Mouse (Mus musculus) lung, embryonic 15.5 days (tissue): Measurements from ENCODE around the gene Rtn1. TPM values are rescaled to one million over a fixed set of nuclear protein-coding genes. Genes with fewer than 3 reads are reported as not detected.

ENCODE experiments used
- ATAC-seq: fragments of 200-750 bp; cut with Nextera tagmentation; 2 replicates; pipeline ENCODE4 v1.8.0; 2017; ENCODE audit warnings: moderate number of reproducible peaks, borderline replicate concordance; ENCODE audit not compliant: low FRiP score, low TSS enrichment; ENCODE audit errors: extremely low read depth
- H3K27ac ChIP-seq: fragments of 300-500 bp; sonication (generic); 2 replicates; pipeline ENCODE4 v1.5.1; 2015; ENCODE audit warnings: moderate library complexity, mild to moderate bottlenecking, inconsistent platforms
- H3K27me3 ChIP-seq: fragments of 300-500 bp; sonication (generic); 2 replicates; pipeline ENCODE4 v1.6.1; 2015; ENCODE audit warnings: inconsistent platforms
- H3K36me3 ChIP-seq: fragments of 300-500 bp; sonication (generic); 2 replicates; pipeline ENCODE4 v1.6.1; 2015; ENCODE audit warnings: inconsistent platforms
- H3K4me1 ChIP-seq: fragments of 300-500 bp; sonication (generic); 2 replicates; pipeline ENCODE4 v1.6.1; 2015; ENCODE audit warnings: inconsistent platforms
- H3K4me2 ChIP-seq: fragments of 300-500 bp; sonication (generic); 2 replicates; pipeline ENCODE4 v1.6.1; 2015; ENCODE audit warnings: inconsistent platforms, mild to moderate bottlenecking, moderate library complexity
- H3K4me3 ChIP-seq: fragments of 300-500 bp; sonication (generic); 2 replicates; pipeline ENCODE4 v1.5.1; 2015; ENCODE audit warnings: mild to moderate bottlenecking, inconsistent platforms
- H3K9ac ChIP-seq: fragments of 300-500 bp; sonication (generic); 2 replicates; pipeline ENCODE4 v1.6.1; 2015; ENCODE audit warnings: inconsistent platforms
- H3K9me3 ChIP-seq: fragments of 300-500 bp; sonication (generic); 2 replicates; pipeline ENCODE4 v1.6.1; 2016; ENCODE audit warnings: inconsistent platforms
- WGBS: fragments of 180-500 bp; shearing (Covaris S2); methylation state at CpG from one replicate; pipeline ENCODE4 v1.1.7; 2015; 5-methylcytosine and 5-hydroxymethylcytosine counted together
- polyA plus RNA-seq: library from polyadenylated mRNA; unstranded; fragments of >200 nt; fragmentation: Nextera tagmentation; extraction: Ambion mirVana; gene quantifications from 2 replicates; pipeline ENCODE4 v1.2.1, GENCODE M21; 2015

The Rtn1 gene
- 10.5 and 16.5 TPM in 2 replicates for polyA plus RNA-seq

GRCm38 (mm10) chr12:72408954-72409353 lies at the start of gene Rtn1:
Gene Rtn1, minus strand, starts transcription at chr12:72409054.
- peak within 1 kb of the TSS; percentile 37; the same call in 1 of the 2 replicates for H3K9ac ChIP-seq
- no peaks in the 10 kb centered on the region for H3K9me3 ChIP-seq
- peaks cover 27% of the 10 kb centered on the region for H3K27me3 ChIP-seq
- 0 out of 2 replicates have a peak, but pooled peaks cover 6% of the 10 kb centered on the region for H3K4me1 ChIP-seq
- no peaks in the 10 kb centered on the region for H3K36me3 ChIP-seq
- WGBS: 32% methylated on average over 6 of the region's 6 CpGs
- no peak within 1 kb of the TSS for H3K27ac ChIP-seq
- H3K4me3 ChIP-seq: peak within 1 kb of the TSS; percentile 55
- no peak for ATAC-seq
- H3K4me2 ChIP-seq: peak within 1 kb of the TSS; percentile 95

GRCm38 (mm10) chr12:72453941-72454340 lies 45.1 kb upstream of the Rtn1 start:
- no peak for ATAC-seq
- 56% methylated on average over 17 of the region's 17 CpGs for WGBS
- Histone ChIP-seq H3K9me3 (no peaks in the 10 kb centered on the region), H3K4me2 (no peak overlapping the region), H3K27me3 (no peaks in the 10 kb centered on the region), H3K27ac (no peak overlapping the region), H3K9ac (no peak overlapping the region), H3K36me3 (no peaks in the 10 kb centered on the region), H3K4me1 (no peaks in the 10 kb centered on the region), H3K4me3 (no peak overlapping the region)

- peak; percentile 87 for ATAC-seq
- no peaks in the 10 kb centered on the region for H3K27me3 ChIP-seq
- H3K4me2 ChIP-seq: peak within 1 kb of the TSS; percentile 90
- peaks cover 17% of the 10 kb centered on the region for H3K4me1 ChIP-seq
- peak within 1 kb of the TSS; percentile 44 for H3K4me3 ChIP-seq
- peak within 1 kb of the TSS; percentile 38 for H3K9ac ChIP-seq
- H3K27ac ChIP-seq: no peak within 1 kb of the TSS
- no peaks in the 10 kb centered on the region for H3K9me3 ChIP-seq
- H3K36me3 ChIP-seq: no peaks in the 10 kb centered on the region
- 1% methylated on average over 31 of the region's 31 CpGs for WGBS
These were observed 33.2 kb upstream of the Rtn1 start, which contains the start of gene Lrrc9 for GRCm38 (mm10) chr12:72441839-72442576. Gene Lrrc9, plus strand, starts transcription at chr12:72441866.

DNA sequence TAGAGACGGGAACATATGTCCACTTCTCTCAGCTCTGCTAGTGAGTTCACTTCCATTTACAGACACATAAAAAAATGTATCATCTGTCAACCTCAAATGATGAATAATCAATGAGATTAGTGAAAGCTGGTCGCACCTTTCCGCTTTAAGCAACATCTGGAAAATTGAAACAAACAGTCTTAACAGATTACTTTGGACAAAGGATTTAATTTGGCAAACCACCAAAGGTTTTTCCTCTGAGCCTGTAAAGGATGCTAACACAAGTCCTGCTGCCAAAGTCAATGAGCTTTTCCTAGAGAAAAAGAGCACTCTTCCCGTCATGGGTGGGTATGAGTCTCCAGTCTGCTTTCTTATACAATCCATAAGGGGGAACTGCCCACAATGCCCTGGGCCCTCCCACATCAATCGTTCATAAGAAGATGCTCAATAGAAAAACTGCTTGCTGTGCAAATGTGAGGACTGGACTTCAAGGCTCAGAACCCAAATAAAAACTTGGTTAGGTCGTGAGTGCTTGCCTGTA lies 30.2 kb upstream of the Rtn1 start:
- H3K4me1 ChIP-seq: peaks cover 17% of the 10 kb centered on the region
- no peak overlapping the region for H3K4me2 ChIP-seq
- no peak overlapping the region for H3K4me3 ChIP-seq
- no peaks in the 10 kb centered on the region for H3K27me3 ChIP-seq
- no peak overlapping the region for H3K9ac ChIP-seq
- H3K27ac ChIP-seq: no peak overlapping the region
- no peak for ATAC-seq
- no peaks in the 10 kb centered on the region for H3K36me3 ChIP-seq
- H3K9me3 ChIP-seq: no peaks in the 10 kb centered on the region
- 52% methylated on average over 6 of the region's 6 CpGs for WGBS

- Histone ChIP-seq H3K27me3 (no peaks in the 10 kb centered on the region), H3K36me3 (no peaks in the 10 kb centered on the region), H3K9me3 (no peaks in the 10 kb centered on the region), H3K27ac (no peak overlapping the region), H3K4me1 (peaks cover 20% of the 10 kb centered on the region), H3K4me2 (no peak overlapping the region), H3K4me3 (no peak overlapping the region), H3K9ac (no peak overlapping the region)
- no peak for ATAC-seq
- WGBS: 70% methylated on average over 10 of the region's 10 CpGs
These were observed 29.0 kb upstream of the Rtn1 start for GRCm38 (mm10) chr12:72437676-72438341.

GRCm38 (mm10) chr12:72433241-72433865 lies 24.5 kb upstream of the Rtn1 start:
- 49% methylated on average over 9 of the region's 9 CpGs for WGBS
- no peaks in the 10 kb centered on the region for H3K27me3 ChIP-seq
- H3K4me1 ChIP-seq: 0 out of 2 replicates have a peak, but pooled peaks cover 3% of the 10 kb centered on the region
- peak overlapping the region; percentile 16 for H3K27ac ChIP-seq
- H3K36me3 ChIP-seq: no peaks in the 10 kb centered on the region
- H3K4me3 ChIP-seq: no peak overlapping the region
- no peak overlapping the region for H3K4me2 ChIP-seq
- no peak for ATAC-seq
- H3K9ac ChIP-seq: no peak overlapping the region
- H3K9me3 ChIP-seq: no peaks in the 10 kb centered on the region

DNA sequence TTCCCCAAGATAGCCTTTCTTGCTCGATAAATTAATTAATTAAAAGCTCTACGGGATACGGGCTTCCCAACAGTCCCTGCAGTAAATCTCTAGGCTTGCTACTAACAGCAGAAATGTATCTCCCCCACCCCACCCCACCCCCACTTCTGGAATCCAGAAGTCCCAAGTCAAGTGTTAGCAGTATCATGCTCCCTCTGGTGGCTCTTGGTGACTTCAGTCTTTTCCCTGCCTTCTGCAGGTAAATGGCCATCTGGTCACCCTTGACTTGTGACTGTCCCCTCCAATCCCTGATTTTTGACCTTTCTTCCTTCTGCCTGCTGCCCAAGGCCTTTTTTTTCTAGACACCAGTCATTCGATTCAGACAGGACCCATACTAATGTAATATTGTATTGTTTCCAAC lies 23.4 kb upstream of the Rtn1 start:
- Histone ChIP-seq H3K27ac (no peak overlapping the region), H3K4me1 (0 out of 2 replicates have a peak, but pooled peaks cover 3% of the 10 kb centered on the region), H3K36me3 (no peaks in the 10 kb centered on the region), H3K9ac (no peak overlapping the region), H3K27me3 (no peaks in the 10 kb centered on the region), H3K4me2 (no peak overlapping the region), H3K4me3 (no peak overlapping the region), H3K9me3 (no peaks in the 10 kb centered on the region)
- 68% methylated on average over 4 of the region's 4 CpGs for WGBS
- no peak for ATAC-seq

DNA sequence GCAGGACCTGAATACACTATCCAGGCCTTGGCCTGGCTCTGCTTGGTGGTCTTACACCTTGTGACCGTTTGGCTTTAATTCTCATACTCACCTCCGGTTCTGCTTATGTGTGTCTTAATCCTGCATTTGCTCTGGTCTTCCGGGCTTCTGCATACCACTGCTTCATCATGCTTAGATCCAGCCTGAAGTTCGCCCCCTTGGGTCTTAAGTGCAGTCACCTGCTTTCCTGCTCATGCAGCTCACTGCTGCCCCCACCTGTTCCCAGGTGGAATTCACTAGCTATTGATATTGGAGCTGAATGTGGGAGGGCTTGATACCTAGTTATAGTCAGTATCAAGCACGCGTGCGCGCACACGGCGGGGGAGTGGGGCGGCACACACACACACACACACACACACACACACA lies 18.9 kb upstream of the Rtn1 start:
- WGBS: 14% methylated on average over 11 of the region's 11 CpGs
- Histone ChIP-seq H3K4me1 (no peaks in the 10 kb centered on the region), H3K4me2 (no peak overlapping the region), H3K36me3 (no peaks in the 10 kb centered on the region), H3K4me3 (no peak overlapping the region), H3K27me3 (no peaks in the 10 kb centered on the region), H3K9me3 (no peaks in the 10 kb centered on the region), H3K27ac (no peak overlapping the region), H3K9ac (no peak overlapping the region)
- ATAC-seq: no peak

GRCm38 (mm10) chr12:72422681-72423080 lies 13.8 kb upstream of the Rtn1 start:
- 38% methylated on average over 4 of the region's 4 CpGs for WGBS
- H3K9ac ChIP-seq: no peak overlapping the region
- H3K27me3 ChIP-seq: no peaks in the 10 kb centered on the region
- no peaks in the 10 kb centered on the region for H3K9me3 ChIP-seq
- no peak overlapping the region for H3K27ac ChIP-seq
- H3K36me3 ChIP-seq: no peaks in the 10 kb centered on the region
- H3K4me2 ChIP-seq: no peak overlapping the region
- H3K4me1 ChIP-seq: no peaks in the 10 kb centered on the region
- H3K4me3 ChIP-seq: no peak overlapping the region
- no peak for ATAC-seq

DNA sequence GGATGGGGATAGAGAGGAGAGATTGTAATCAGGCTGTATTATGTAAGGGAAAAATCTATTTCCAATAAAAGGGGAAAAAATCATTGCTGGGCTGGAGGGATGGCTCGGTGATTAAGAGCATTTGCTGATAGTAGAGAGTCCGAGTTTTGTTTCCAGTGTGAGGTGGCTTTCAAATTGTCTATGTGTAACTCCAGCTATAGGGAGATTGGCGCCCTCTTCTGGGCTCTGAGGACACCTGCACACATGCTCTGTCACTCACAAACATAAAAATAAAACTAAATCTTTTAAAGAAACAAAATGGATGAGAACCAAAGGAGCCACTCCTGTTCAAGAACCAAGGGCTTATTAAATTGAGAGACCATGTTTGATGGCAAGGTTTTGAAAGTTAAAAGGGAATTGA lies 8.9 kb upstream of the Rtn1 start:
- Histone ChIP-seq H3K9me3 (no peaks in the 10 kb centered on the region), H3K27me3 (no peaks in the 10 kb centered on the region), H3K4me1 (no peaks in the 10 kb centered on the region), H3K27ac (no peak overlapping the region), H3K4me2 (no peak overlapping the region), H3K36me3 (no peaks in the 10 kb centered on the region), H3K4me3 (no peak overlapping the region), H3K9ac (no peak overlapping the region)
- no peak for ATAC-seq
- WGBS: 31% methylated on average over 3 of the region's 3 CpGs

DNA sequence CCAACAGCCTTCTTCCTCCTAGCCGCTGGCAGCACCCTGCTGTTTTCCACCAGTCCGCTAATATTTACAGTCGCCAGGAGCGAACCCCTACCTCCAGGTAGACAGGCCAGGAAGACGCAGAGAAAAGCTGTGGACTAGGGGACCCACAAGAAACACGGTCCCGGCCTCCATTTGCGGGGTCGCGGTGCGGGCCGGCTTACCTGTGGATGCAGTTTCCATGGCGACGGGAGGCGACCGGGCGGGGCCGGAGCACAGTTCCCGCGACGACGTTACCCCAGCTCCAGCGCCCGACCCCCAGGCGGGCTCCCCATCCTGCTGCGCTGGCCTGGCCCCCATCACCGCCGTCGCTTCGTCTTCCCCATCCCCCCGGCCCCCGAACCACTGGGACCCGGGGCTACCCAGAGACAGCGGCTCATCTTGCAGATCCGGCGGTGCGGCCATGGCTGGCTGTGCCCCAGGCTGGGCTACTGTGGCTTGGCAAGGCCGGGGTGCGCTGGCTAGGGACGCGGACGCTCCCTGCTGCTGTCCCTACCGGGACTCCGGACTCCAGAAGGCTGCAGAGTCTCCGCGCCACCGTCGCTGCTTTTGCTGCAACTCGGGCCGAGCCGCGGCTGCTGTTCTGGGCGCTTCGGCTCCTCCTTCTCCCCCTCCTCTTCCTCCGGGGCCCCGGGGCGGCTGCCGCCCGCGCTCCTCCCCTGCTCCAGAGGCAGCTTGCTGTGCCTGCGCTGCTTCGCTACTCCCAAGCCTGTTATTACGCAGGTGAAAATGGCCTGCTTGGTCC lies 553 bp downstream of the Rtn1 start:
- Histone ChIP-seq H3K27me3 (peaks cover 27% of the 10 kb centered on the region), H3K36me3 (no peaks in the 10 kb centered on the region), H3K9me3 (no peaks in the 10 kb centered on the region), H3K4me2 (peak overlapping the region; percentile 95), H3K9ac (peak overlapping the region; percentile 37; the same call in 1 of the 2 replicates), H3K4me3 (peak overlapping the region; percentile 55), H3K27ac (no peak overlapping the region), H3K4me1 (0 out of 2 replicates have a peak, but pooled peaks cover 6% of the 10 kb centered on the region)
- peak; percentile 84 for ATAC-seq
- under 1% methylated on average over 63 of the region's 63 CpGs for WGBS
